Mouse (Mus musculus): ENCODE data around the gene Basp1.

DNA sequence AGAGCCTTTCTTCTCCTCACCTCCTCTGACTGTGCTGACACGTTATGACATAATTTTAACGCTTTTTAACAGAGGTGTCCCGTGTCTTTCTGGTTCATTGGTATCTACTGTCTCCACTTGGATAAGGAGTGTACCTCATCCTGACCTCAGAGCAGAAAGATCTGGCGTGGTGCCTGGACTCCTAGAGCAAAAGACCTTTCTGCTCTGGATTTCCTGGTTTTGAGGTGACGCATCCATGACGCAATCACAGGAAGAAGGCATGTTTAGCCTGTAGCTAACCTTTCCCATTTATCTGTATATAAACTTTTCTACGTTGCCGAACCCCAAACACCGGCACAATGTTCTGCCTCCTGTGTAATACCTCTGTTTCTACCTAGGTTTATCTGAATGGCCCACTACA, 6.7 kb upstream of the Basp1 start:
- TF ChIP-seq CTCF (IDR thresholded peaks at IDR 0.05; ENCODE audit: borderline replicate concordance, extremely low read depth, insufficient read depth, insufficient read length) (no peak), POLR2A (IDR thresholded peaks at IDR 0.05; ENCODE audit: borderline replicate concordance, extremely low read depth, insufficient read depth, insufficient read length, poor library complexity, severe bottlenecking) (no peak)

All from brain, embryonic 14.5 days (tissue).